Mouse (Mus musculus) natural killer cell, adult 2 months (primary cell): ENCODE data around the gene Tspan15.
A peak's percentile ranks its signal among the peaks of the same experiment; 100 is the strongest.

Experiments used
- DNase-seq, 2 experiments: peaks; one replicate each; pipeline ENCODE4 v3.0.0; 2022; ENCODE audit warnings: low spot score in 2 of 2

Tspan15 gene

GRCm38 (mm10) chr10:62231395-62231732 is 313 bp upstream of the Tspan15 start:
- DNase-seq = no peak

DNA sequence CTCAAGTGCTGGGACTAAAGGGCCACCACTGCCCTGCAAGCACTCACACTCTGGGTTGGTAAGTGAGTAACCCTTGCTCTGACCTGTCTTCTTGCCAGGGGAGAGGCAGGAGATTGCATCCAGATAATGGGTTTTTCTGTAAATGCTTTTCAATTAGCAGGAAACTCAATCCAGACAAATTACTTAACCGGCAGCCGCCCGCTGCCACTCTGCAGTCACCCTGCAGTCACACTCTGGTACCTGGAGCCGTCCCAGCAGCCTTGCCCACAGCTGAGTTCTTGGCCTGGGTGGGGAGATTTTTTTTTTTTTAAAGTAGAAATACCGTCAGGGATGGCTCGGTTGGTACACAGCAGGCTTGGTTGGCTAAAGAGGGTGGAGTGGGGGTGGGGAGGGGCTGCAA is 2.9 kb downstream of the Tspan15 start:
- DNase-seq = no peak

DNA sequence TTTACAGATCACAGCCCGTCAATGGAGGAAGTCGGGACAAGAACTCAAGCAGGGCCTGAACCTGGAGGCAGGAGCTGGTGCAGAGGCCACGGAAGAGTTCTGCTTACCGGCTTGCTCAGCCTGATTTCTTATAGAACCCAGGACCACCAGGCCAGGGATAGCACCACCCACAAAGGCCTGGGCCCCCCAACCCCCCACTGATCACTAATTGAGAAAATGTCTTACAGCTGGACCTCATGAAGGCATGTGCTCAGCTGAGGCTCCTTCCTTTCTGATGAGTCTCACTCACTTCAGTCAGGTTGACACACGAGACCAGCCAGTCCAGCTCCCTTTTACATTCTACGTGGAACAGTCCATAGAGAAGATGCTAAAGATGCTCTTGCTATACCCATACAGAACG is 5.2 kb downstream of the Tspan15 start:
- no peak for DNase-seq

GRCm38 (mm10) chr10:62224231-62224630 is 6.8 kb downstream of the Tspan15 start:
- DNase-seq = no peak

- DNase-seq = no peak
Measured at GRCm38 (mm10) chr10:62222777-62223176, 8.3 kb downstream of the Tspan15 start.

DNA sequence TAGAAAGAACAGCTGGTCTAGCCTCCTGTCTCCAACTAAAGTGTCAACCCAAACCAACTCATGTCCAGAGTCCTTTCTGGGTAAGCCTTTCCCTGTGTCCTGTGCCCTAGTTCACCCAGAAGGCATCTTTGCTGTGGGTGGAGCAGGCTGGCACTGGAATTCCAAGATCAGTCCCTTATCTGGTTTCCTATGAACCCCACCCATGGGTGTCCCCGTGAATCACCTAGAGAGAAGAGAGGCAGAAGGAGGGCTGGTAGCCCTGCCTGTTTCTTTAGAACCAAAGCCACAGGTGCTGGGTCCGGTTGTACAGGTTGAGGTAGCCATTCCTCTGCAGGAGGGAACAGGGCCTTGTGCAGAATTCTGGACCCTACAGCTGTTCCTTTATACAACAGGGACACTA is 9.4 kb downstream of the Tspan15 start:
- no peak for DNase-seq

DNA sequence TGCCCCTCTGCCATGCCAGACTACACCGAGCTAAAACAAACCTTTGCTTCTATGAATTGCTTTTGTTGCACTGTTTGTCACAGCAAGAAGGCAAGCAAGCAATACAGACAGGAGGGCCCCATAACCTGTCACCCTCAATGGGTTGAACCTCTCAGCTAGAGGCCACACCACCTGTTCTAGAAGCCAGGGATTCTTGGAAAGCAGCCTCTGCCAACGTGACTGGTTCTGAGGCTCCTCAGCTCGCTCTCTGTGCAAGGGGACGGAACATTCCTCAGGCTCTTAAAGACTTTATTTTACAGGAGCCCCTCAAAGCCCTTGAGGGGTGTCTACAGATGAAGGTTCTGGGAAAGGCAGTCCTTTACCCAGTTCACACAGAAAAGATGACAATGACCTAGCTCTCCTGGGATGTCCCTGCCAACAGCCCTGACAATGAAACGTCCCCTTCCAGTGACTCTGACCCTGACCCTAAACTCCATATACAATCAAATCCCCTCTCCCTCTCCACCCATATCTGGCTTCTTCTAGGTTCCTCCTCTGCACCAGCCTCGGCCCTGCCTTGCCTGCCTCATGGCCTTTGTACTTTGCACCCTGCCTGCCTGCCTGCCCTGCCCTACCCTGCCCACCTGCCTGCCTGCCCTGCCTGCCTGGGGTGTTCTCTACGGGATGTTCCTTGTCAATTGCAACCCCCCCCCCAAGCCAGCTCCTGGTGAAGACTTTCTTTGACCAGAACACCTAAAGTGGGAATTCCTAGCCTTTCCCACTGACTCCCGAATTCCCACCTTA is 10.1 kb downstream of the Tspan15 start:
- no peak for DNase-seq

GRCm38 (mm10) chr10:62218789-62219172 is 12.3 kb downstream of the Tspan15 start:
- DNase-seq = no peak

DNA sequence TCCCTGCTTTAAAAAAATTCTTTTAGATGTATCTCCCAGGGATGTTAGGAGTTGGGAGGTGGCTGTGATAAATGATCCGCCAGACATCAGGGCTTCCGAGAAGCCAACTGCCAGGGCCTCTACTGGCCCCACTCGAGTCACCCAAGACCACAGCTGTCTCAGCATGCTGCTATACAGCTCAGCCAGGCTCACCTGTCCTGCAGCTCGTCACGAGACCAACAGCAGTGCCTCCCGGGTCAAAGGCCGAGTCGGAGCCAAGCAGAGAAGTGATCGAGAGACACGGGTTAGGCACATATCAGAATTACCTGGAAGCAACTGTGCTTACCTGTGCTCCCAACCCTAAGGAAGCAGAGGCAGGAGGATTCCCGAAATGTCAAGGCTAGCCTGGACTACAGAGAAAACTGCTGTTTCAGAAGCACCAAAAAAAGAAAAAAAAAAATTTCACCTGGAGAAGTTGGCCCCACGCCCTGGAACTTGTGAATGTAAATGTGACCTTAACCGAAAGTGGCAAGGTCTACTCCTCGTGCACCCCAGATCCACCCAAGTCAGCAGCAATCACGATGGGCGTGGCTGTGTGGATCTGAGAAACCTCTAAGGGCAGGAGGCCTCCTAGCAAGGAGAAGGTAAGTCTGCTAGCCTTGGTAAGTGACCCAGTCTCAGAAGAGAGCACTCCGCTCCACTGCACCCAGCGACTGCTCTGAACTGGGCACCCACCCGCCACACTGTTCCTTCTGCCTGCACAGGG is 12.8 kb downstream of the Tspan15 start:
- no peak for DNase-seq

GRCm38 (mm10) chr10:62217196-62217595 is 13.9 kb downstream of the Tspan15 start:
- no peak for DNase-seq

DNA sequence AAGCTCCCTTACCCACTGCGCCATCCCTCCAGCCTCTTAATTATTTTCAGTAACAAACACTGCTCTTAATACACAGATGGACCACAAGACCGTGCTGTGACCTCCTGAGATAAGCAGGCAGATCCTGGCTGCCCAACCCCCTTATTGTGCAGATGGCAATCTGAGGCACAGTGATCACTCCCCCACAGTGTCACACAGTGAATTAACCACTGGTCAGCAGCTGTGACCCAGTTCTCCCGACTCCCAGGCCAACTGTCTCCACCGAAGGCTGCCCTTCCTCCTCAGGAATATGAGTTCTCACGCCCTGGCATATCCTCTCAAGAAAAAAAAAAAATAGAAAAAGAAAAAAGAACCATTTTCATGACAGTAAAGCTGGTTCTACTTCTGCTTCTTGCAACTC is 14.5 kb downstream of the Tspan15 start:
- no peak for DNase-seq

GRCm38 (mm10) chr10:62215633-62216032 is 15.4 kb downstream of the Tspan15 start:
- DNase-seq = no peak

DNA sequence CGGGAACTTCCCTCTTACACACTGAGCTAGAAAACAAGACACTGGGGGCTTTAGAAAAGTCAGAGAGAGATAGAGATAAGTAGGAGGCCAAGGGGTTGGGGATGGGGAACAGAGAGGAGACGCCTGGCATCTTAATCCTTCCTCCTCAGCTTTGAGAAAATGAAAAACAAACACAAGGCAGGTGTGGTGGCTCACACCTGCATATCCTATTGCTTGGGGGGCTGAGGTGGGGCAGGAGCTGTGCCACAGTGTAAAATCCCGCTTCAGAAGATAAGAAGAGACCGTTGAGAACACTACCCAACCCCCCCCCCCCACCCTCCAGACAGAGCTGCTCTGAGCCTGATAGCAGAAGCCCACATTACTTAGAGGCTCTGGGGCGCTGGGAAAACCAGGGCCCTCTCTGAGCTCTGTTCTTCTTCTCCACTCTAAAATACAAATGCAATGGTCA is 15.9 kb downstream of the Tspan15 start:
- DNase-seq = no peak

- DNase-seq = no peak
Measured at GRCm38 (mm10) chr10:62211310-62211709, 19.7 kb downstream of the Tspan15 start.

GRCm38 (mm10) chr10:62208241-62208896 is 22.7 kb downstream of the Tspan15 start:
- DNase-seq = no peak

GRCm38 (mm10) chr10:62202574-62202973 is 28.5 kb downstream of the Tspan15 start:
- DNase-seq = no peak

DNA sequence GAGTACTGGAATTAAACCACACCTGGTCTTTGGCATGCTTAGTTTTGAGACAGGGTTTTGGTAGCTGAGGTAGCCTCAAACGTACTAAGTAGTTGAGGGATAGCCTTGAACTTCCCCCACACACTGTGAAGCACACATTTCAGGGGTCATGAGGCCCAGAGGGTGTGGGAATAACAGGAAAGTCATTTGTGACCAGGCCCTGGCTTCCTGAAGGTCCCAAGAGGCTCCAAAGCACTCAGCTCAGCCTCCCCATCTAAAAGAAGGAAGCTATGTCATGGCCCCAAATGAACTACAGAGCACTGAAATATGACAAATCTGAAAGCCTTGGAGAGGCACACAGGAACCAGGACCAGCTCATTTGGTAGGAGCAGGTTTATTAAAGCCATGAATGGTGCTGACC is 32.2 kb downstream of the Tspan15 start:
- DNase-seq = no peak

DNA sequence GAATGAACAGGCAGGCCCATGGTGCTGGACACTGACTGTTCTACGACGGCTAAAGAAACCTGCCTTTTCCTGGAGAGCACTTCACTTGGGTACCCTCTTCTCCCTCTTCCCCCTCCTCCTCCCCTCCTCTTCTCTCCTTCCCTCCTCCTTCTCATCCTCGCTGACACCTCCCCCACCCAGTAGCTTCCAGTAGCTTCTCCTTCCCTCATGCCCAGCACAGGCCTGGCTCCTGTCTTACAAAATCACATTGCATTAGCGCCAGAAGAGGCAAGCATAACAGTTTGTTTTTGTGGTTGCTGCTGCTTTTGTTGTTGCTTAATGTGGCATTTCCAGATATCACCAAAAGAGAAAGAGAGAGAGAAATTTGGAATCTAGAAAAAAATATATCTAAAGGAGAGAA is 33.6 kb downstream of the Tspan15 start:
- DNase-seq = no peak

- peak; percentile 48 to 63 for DNase-seq
Measured at GRCm38 (mm10) chr10:62195376-62195775, 35.7 kb downstream of the Tspan15 start.

- DNase-seq = peak; percentile 73 to 84
Measured at GRCm38 (mm10) chr10:62194946-62195345, 36.1 kb downstream of the Tspan15 start.

GRCm38 (mm10) chr10:62194461-62194860 is 36.6 kb downstream of the Tspan15 start:
- DNase-seq = peak in 1 of 2 experiments; percentile 4

GRCm38 (mm10) chr10:62194043-62194442 is 37.0 kb downstream of the Tspan15 start:
- no peak for DNase-seq

DNA sequence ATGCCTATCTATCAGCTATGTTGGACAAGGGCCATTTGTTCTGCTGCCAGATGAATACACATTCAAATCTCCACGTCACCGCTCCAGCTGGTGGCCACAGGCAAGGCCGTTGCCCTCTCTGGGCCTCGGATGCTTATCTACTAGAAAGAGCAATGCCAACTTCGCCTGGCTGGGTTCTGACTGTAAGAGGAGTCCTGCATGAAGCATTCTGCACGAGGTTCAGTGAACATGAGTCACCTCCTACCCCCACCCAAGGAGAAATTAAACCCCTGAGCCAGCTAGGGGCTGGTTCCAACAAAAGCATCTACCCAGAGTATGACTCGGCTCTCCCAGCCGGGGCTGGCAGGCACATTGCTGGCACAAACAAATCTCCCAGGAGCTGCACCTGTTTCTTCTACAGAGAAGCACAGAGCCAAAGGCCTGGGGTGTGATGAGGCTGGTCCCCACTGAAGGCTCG is 38.3 kb downstream of the Tspan15 start:
- no peak for DNase-seq
